Mouse (Mus musculus): ENCODE measurements at regions not wholly inside any gene's neighbourhood (a gene's known extent, or its start where the extent isn't known, plus 50 kb on each side); places are given as distances from the start of the nearest gene placed in this dataset.

DNA sequence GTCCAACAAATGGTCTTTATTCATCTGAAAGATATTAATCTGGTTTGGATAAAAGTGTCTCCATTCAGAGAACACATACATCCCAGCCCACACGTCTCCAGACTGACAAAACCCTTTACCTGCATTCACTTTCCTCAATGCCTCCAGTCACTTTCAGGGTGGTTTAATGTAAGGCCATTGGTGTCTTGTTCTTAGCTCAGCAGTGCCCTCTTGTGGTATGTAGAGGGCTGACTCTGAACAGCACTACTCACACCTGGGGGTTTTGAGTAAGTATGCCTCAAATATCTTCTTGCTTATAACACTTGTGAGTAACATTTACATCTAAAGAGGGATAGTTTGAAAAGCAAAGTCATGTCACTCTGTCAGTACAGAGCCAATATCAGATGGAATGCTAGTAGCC lies 164.5 kb upstream of the Adamts16 start:
- ATAC-seq (ENCODE audit: low read depth) (peak; percentile 57; the same call in 1 of the 2 replicates), DNase-seq (ENCODE audit: low spot score) (peak; percentile 66)
- WGBS = 10% methylated on average over 1 of the region's 1 CpGs
- Histone ChIP-seq H3K27me3 (replicated peaks; ENCODE audit: control insufficient read depth, insufficient read depth, low read length) (peaks cover 10% of the 10 kb centered on the region; the same call in 1 of the 2 replicates), H3K4me3 (ENCODE audit: low read depth, low read length) (no peak overlapping the region), H3K9me3 (ENCODE audit: control insufficient read depth, low read length) (no peaks in the 10 kb centered on the region), H3K4me2 (ENCODE audit: low read depth, low read length) (no peak overlapping the region), H3K27ac (replicated peaks; ENCODE audit: low read depth, low read length) (no peak overlapping the region), H3K36me3 (ENCODE audit: control insufficient read depth, insufficient read depth, low read length) (no peaks in the 10 kb centered on the region), H3K4me1 (ENCODE audit: control insufficient read depth, insufficient read depth, low read length) (no peaks in the 10 kb centered on the region), H3K9ac (ENCODE audit: low read depth, low read length) (no peak overlapping the region)

DNA sequence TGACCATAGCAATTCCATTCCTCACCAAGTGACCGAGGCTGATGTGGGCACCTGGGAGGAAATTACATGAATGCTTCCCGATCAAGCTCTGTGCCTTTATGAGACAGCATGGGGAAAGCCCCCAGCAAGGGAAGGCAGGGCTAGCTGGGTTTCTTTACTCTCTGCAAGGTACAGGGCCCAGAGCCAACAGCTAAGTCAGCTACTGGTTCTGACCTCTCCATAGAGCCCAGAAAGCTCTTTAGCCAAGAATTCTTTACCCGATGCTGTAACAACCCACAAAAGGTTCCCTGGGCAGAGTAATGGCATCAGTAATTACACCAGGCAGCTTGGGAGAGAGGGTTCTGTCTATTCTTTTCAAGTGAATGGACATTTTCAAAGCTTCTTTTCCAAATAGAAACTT lies 161.9 kb upstream of the Adamts16 start:
- Histone ChIP-seq H3K4me2 (ENCODE audit: low read depth, low read length) (no peak overlapping the region), H3K27me3 (replicated peaks; ENCODE audit: control insufficient read depth, insufficient read depth, low read length) (peaks cover 10% of the 10 kb centered on the region; the same call in 1 of the 2 replicates), H3K36me3 (ENCODE audit: control insufficient read depth, insufficient read depth, low read length) (no peaks in the 10 kb centered on the region), H3K27ac (replicated peaks; ENCODE audit: low read depth, low read length) (no peak overlapping the region), H3K9me3 (ENCODE audit: control insufficient read depth, low read length) (no peaks in the 10 kb centered on the region), H3K4me3 (ENCODE audit: low read depth, low read length) (no peak overlapping the region), H3K4me1 (ENCODE audit: control insufficient read depth, insufficient read depth, low read length) (no peaks in the 10 kb centered on the region), H3K9ac (ENCODE audit: low read depth, low read length) (no peak overlapping the region)
- DNase-seq (ENCODE audit: low spot score) = no peak
- WGBS = 64% methylated on average over 3 of the region's 3 CpGs
- ATAC-seq (ENCODE audit: low read depth) = no peak

DNA sequence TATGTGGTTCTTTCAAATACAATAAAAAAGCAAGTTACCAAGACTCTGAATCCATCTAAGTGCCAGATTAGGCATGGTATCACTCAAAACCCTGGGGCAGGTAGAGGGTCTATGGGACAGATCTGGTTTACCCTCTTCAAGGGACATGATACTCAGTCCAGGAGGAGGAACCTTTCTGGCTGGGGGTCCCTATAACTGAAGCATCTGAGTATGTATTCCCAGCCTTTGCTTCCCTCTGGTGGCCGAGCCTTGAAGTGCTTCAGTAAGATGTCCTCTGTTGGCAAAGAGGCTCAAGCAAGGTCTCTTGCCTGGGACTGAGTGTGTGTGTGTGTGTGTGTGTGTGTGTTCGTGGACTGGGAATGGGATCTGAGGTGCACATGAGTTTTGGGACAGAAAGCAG lies 159.7 kb upstream of the Adamts16 start:
- 6% methylated on average over 2 of the region's 2 CpGs for WGBS
- ATAC-seq (ENCODE audit: low read depth) (peak; percentile 41; the same call in 1 of the 2 replicates), DNase-seq (ENCODE audit: low spot score) (peak; percentile 62)
- H3K9ac ChIP-seq (ENCODE audit: low read depth, low read length) = no peak overlapping the region
- H3K9me3 ChIP-seq (ENCODE audit: control insufficient read depth, low read length) = no peaks in the 10 kb centered on the region
- no peaks in the 10 kb centered on the region for H3K4me1 ChIP-seq (ENCODE audit: control insufficient read depth, insufficient read depth, low read length)
- no peak overlapping the region for H3K27ac ChIP-seq (replicated peaks; ENCODE audit: low read depth, low read length)
- no peak overlapping the region for H3K4me2 ChIP-seq (ENCODE audit: low read depth, low read length)
- H3K4me3 ChIP-seq (ENCODE audit: low read depth, low read length) = no peak overlapping the region
- H3K27me3 ChIP-seq (replicated peaks; ENCODE audit: control insufficient read depth, insufficient read depth, low read length) = 0 out of 2 replicates have a peak, but pooled peaks cover 5% of the 10 kb centered on the region
- no peaks in the 10 kb centered on the region for H3K36me3 ChIP-seq (ENCODE audit: control insufficient read depth, insufficient read depth, low read length)

DNA sequence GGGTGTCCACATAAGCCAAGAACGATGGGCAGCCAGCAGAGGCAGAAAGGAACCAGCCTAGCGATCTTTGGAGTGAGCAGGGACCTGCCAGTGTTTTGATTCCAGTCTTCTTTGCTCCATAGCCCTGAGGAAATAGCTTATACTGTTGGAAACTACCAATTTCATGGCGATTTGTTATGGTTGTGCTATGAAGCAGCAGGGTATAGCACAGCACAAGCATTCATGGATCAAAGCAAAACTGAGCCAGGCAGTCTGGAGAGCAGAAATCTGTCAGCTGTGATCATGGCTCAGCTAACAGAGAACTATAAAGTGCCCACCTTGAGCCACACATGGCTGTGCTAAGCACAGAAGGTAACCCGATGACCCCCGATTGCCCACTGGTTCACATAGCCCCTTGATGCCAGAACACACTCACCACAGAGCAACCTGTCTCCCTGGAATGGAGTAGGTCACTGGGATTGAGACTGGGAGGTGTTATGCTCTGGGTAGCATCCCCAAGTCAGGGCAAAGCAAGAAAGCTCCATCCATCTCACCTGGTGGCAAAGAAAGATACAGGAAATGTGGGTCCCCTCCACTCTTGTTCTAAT lies 158.9 kb upstream of the Adamts16 start:
- Histone ChIP-seq H3K9me3 (ENCODE audit: control insufficient read depth, low read length) (no peaks in the 10 kb centered on the region), H3K27me3 (replicated peaks; ENCODE audit: control insufficient read depth, insufficient read depth, low read length) (0 out of 2 replicates have a peak, but pooled peaks cover 2% of the 10 kb centered on the region), H3K4me2 (ENCODE audit: low read depth, low read length) (no peak overlapping the region), H3K9ac (ENCODE audit: low read depth, low read length) (no peak overlapping the region), H3K36me3 (ENCODE audit: control insufficient read depth, insufficient read depth, low read length) (no peaks in the 10 kb centered on the region), H3K4me1 (ENCODE audit: control insufficient read depth, insufficient read depth, low read length) (no peaks in the 10 kb centered on the region), H3K27ac (replicated peaks; ENCODE audit: low read depth, low read length) (no peak overlapping the region), H3K4me3 (ENCODE audit: low read depth, low read length) (no peak overlapping the region)
- peak; percentile 78 for ATAC-seq (ENCODE audit: low read depth)
- DNase-seq (ENCODE audit: low spot score) = peak; percentile 52
- 45% methylated on average over 5 of the region's 5 CpGs for WGBS

DNA sequence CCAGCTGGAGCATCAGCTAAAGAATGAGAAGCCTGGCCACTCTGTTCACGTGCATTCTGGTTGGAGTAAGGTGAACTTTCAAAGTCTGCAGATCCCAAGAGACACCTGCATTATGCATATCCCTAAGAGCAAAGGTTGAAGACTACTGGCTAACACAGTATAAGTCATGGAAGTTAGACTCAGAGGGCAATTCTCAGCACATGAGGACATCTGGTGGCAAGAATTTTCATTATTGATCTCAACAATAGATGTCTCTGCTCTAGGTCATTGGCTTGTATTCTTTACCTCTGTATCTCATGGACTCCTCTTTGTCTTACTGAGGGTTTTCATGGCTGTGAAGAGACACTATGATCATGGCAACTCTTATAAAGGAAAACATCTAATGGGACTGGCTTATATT lies 151.9 kb upstream of the Adamts16 start:
- Histone ChIP-seq H3K9ac (ENCODE audit: low read depth, low read length) (no peak overlapping the region), H3K4me1 (ENCODE audit: control insufficient read depth, insufficient read depth, low read length) (no peaks in the 10 kb centered on the region), H3K9me3 (ENCODE audit: control insufficient read depth, low read length) (no peaks in the 10 kb centered on the region), H3K4me3 (ENCODE audit: low read depth, low read length) (no peak overlapping the region), H3K36me3 (ENCODE audit: control insufficient read depth, insufficient read depth, low read length) (no peaks in the 10 kb centered on the region), H3K27ac (replicated peaks; ENCODE audit: low read depth, low read length) (no peak overlapping the region), H3K4me2 (ENCODE audit: low read depth, low read length) (no peak overlapping the region), H3K27me3 (replicated peaks; ENCODE audit: control insufficient read depth, insufficient read depth, low read length) (no peaks in the 10 kb centered on the region)
- no peak for ATAC-seq (ENCODE audit: low read depth)
- no peak for DNase-seq (ENCODE audit: low spot score)
- 69% methylated on average over 1 of the region's 1 CpGs for WGBS

DNA sequence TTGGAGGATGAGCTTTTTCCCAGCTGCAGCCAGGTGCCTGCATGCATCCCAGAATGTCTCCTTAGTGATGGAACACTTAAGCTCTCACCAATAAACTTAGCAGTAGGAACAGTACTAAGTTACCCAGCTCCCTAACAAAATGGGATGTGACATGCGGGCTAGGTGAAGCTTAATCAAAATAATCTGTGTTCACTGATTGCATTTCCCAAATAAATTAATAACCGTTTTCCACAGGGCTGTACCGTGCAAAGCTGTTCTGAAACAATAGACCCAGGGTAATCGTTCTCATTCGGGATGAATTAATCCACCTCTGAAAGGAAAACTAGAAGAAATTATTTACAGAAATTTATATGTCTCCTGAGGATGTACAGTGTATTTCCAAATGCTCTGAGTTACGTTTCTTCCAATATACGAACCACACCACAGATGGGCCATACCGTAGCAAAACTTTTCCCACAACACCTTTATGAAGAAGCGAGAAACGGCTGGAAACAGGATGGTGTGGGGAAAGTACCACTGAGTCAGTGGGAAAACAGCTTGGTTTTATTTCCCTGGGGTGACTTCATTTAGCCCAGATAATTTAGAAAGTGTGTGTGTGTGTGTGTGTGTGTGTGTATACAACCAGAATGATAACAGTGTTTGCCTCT lies 148.5 kb upstream of the Adamts16 start:
- ATAC-seq (ENCODE audit: low read depth) (no peak), DNase-seq (ENCODE audit: low spot score) (no peak)
- Histone ChIP-seq H3K4me3 (ENCODE audit: low read depth, low read length) (no peak overlapping the region), H3K9me3 (ENCODE audit: control insufficient read depth, low read length) (no peaks in the 10 kb centered on the region), H3K36me3 (ENCODE audit: control insufficient read depth, insufficient read depth, low read length) (no peaks in the 10 kb centered on the region), H3K4me1 (ENCODE audit: control insufficient read depth, insufficient read depth, low read length) (no peaks in the 10 kb centered on the region), H3K9ac (ENCODE audit: low read depth, low read length) (no peak overlapping the region), H3K27ac (replicated peaks; ENCODE audit: low read depth, low read length) (no peak overlapping the region), H3K27me3 (replicated peaks; ENCODE audit: control insufficient read depth, insufficient read depth, low read length) (no peaks in the 10 kb centered on the region), H3K4me2 (ENCODE audit: low read depth, low read length) (no peak overlapping the region)
- WGBS = 68% methylated on average over 10 of the region's 10 CpGs

DNA sequence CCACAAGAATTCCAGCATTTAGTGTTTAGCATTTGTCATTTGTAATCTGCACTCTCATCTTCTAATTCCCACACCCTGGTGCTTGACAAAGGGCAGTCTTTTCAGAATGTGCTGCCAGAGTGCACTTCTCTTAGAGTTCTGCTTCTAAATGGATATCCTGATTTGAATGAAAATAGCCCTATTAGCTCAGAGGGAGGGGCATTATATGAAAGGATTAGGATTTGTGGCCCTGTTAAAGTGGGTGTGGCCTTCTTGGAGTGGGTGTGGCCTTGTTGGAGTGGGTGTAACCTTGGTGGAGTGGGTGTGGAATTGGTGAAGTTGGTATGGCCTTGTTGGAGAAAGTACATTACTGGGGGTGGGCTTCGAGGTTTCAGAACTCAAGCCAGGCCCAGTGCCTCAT lies 137.7 kb upstream of the Adamts16 start:
- Histone ChIP-seq H3K4me3 (ENCODE audit: low read depth, low read length) (no peak overlapping the region), H3K27me3 (replicated peaks; ENCODE audit: control insufficient read depth, insufficient read depth, low read length) (no peaks in the 10 kb centered on the region), H3K36me3 (ENCODE audit: control insufficient read depth, insufficient read depth, low read length) (no peaks in the 10 kb centered on the region), H3K9me3 (ENCODE audit: control insufficient read depth, low read length) (no peaks in the 10 kb centered on the region), H3K9ac (ENCODE audit: low read depth, low read length) (no peak overlapping the region), H3K4me1 (ENCODE audit: control insufficient read depth, insufficient read depth, low read length) (no peaks in the 10 kb centered on the region), H3K4me2 (ENCODE audit: low read depth, low read length) (no peak overlapping the region), H3K27ac (replicated peaks; ENCODE audit: low read depth, low read length) (no peak overlapping the region)
- ATAC-seq (ENCODE audit: low read depth) (no peak), DNase-seq (ENCODE audit: low spot score) (no peak)
- whole genome bisulfite sequencing = 89% methylated on average over 1 of the region's 1 CpGs

DNA sequence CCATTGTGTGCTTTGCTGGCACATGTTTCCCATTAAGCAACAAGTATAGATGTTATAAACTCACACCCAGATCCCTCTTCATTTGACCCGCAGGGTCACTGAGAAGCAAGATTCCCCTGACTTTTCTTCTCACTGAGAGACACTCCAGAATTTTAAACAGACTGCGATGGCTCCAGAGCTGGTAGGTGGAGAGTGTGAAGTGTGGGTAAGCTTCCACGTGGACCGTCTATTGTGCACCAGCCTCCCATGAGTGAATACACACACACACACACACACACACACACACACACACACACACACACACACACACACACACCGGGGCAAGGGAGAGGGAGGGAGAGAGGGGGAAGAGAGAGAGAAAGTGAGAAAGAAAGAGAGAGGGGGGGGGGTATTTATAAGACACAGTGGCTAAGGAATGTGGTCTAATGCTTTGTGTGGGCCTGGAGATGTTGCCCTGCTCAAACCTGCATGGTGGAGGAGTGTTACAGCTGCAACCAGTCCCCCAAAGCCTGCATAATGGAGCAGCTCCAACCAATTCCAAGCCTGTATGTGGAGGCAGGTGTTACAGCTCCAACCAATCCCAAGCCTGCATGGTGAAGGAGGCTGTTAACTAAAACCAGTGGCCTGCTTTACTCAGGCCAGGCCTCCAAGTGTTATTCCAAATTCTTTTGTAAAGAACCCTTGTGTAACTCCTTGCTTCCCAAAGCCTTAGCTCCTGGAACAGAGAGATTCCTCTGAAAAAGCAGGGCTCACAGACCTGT lies 137.1 kb upstream of the Adamts16 start:
- H3K27me3 ChIP-seq (replicated peaks; ENCODE audit: control insufficient read depth, insufficient read depth, low read length) = no peaks in the 10 kb centered on the region
- H3K9ac ChIP-seq (ENCODE audit: low read depth, low read length) = no peak overlapping the region
- no peaks in the 10 kb centered on the region for H3K4me1 ChIP-seq (ENCODE audit: control insufficient read depth, insufficient read depth, low read length)
- no peaks in the 10 kb centered on the region for H3K36me3 ChIP-seq (ENCODE audit: control insufficient read depth, insufficient read depth, low read length)
- no peak overlapping the region for H3K27ac ChIP-seq (replicated peaks; ENCODE audit: low read depth, low read length)
- WGBS = 77% methylated on average over 5 of the region's 5 CpGs
- H3K9me3 ChIP-seq (ENCODE audit: control insufficient read depth, low read length) = no peaks in the 10 kb centered on the region
- DNase-seq (ENCODE audit: low spot score) (no peak), ATAC-seq (ENCODE audit: low read depth) (no peak)
- H3K4me3 ChIP-seq (ENCODE audit: low read depth, low read length) = no peak overlapping the region
- H3K4me2 ChIP-seq (ENCODE audit: low read depth, low read length) = no peak overlapping the region

Measured in embryonic facial prominence, embryonic 14.5 days (tissue).